Comparison of ENCODE assay signal across 8 mouse cellular contexts in the genomic region with DNA sequence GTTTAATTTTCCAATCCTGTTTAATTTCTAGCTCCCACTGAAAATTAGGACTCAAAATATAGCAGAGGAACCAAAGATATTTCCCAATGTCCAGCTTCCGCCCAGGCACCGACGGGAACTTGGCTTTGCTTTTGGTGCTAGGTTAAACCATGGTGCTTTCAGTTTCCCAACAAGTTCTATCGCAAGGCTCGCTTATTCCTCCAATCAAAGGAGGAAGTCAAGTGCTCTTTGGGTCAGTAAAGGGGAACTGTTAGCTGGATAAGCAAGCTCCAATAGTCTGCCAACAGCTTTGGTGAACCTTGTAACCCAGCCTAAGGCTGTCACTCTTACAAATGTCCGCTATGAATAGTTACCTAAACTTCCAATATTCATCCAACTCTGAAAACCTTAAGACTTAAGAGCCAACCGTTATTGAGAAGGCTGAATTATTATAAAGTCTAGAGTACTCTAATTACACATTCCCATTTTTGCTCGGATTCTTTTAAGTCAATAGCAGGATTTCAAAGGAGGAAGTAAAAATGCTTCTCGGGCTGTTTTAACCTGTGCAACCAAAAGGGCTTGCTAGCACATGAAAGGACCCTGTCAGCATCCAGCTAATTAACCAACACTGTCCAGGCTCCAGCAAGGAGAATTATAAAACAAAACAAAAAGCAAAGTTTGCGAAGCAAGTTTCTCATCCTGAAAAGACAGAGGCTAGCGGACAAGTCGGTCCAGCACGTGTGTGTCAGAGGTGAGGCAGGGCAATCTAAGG. TPM values are rescaled to one million over a fixed set of nuclear protein-coding genes. Genes with fewer than 3 reads are reported as not detected.
DNase-seq lines count a peak whose midpoint lies in the region; ATAC-seq and TF ChIP-seq lines count a peak whose summit lies in the region.

No protein-coding gene starts in this region.

- peaks cover 17% of the 10 kb centered on the region for H3K4me1 ChIP-seq in thymus, adult 2 months (replicated peaks; ENCODE audit: control insufficient read depth, insufficient read depth, low read length)
- no peaks in the 10 kb centered on the region; the same call in 1 of the 2 replicates for H3K4me1 ChIP-seq in forebrain, embryonic 11.5 days (replicated peaks; ENCODE audit: control insufficient read depth, insufficient read depth, low read length)
- peaks cover 17% of the 10 kb centered on the region for H3K4me1 ChIP-seq in hindbrain, embryonic 16.5 days (ENCODE audit: control insufficient read depth, insufficient read depth, low read depth, low read length)
- peaks cover 10% of the 10 kb centered on the region for H3K4me1 ChIP-seq in stomach, embryonic 16.5 days (ENCODE audit: control insufficient read depth, insufficient read depth, low read length)

- DNase-seq in thymus, adult 2 months, result no peak
- DNase-seq in thymus, postnatal 10 days (ENCODE audit: low spot score in 2 of 2), result no peak
- no peak for DNase-seq in forebrain, embryonic 11.5 days (ENCODE audit: low spot score)
- peak; percentile 48 for DNase-seq in lung, postnatal 14 days
- no peak for DNase-seq in ovary, postnatal 14 days (ENCODE audit: low spot score)
- DNase-seq in right cerebral cortex, postnatal 10 days (ENCODE audit: low spot score in 2 of 2), result no peak

- 6% methylated on average over 13 of the region's 13 CpGs for WGBS in thymus, adult 2 months
- WGBS in forebrain, embryonic 11.5 days, result 39% methylated on average over 13 of the region's 13 CpGs
- WGBS in hindbrain, embryonic 16.5 days, result 40% methylated on average over 13 of the region's 13 CpGs
- 27% methylated on average over 13 of the region's 13 CpGs for whole genome bisulfite sequencing in stomach, embryonic 16.5 days

- no peak for ATAC-seq in forebrain, embryonic 11.5 days (replicated peaks; ENCODE audit: low FRiP score)
- no peak for ATAC-seq in hindbrain, embryonic 16.5 days
- ATAC-seq in stomach, embryonic 16.5 days (ENCODE audit: insufficient read depth, low FRiP score), result peak; percentile 45; the same call in 1 of the 2 replicates

- no peak for TF ChIP-seq POLR2A in thymus, adult 2 months (IDR thresholded peaks at IDR 0.05; ENCODE audit: control insufficient read depth, extremely low read depth, insufficient read depth, low read length, poor library complexity)

- no peaks in the 10 kb centered on the region for H3K9me3 ChIP-seq in forebrain, embryonic 11.5 days (ENCODE audit: control insufficient read depth, low read length)
- H3K9me3 ChIP-seq in hindbrain, embryonic 16.5 days (ENCODE audit: control insufficient read depth, low read length), result no peaks in the 10 kb centered on the region
- H3K9me3 ChIP-seq in stomach, embryonic 16.5 days (replicated peaks; ENCODE audit: control insufficient read depth, low read length), result no peaks in the 10 kb centered on the region

- peak overlapping the region; percentile 82 for H3K4me3 ChIP-seq in thymus, adult 2 months (ENCODE audit: control insufficient read depth, insufficient read depth, low read length)
- H3K4me3 ChIP-seq in forebrain, embryonic 11.5 days (ENCODE audit: low read depth, low read length), result peak overlapping the region; percentile 82
- peak overlapping the region; percentile 92 for H3K4me3 ChIP-seq in hindbrain, embryonic 16.5 days (ENCODE audit: low read length)
- peak overlapping the region; percentile 95 for H3K4me3 ChIP-seq in stomach, embryonic 16.5 days (replicated peaks; ENCODE audit: low read length)

- peak overlapping the region; percentile 95 for H3K9ac ChIP-seq in forebrain, embryonic 11.5 days (ENCODE audit: low read length)
- H3K9ac ChIP-seq in hindbrain, embryonic 16.5 days (ENCODE audit: low read depth, low read length), result peak overlapping the region; percentile 98
- H3K9ac ChIP-seq in stomach, embryonic 16.5 days (ENCODE audit: low read length), result peak overlapping the region; percentile 98

- no peak for TF ChIP-seq CTCF in thymus, adult 2 months (IDR thresholded peaks at IDR 0.05; ENCODE audit: borderline replicate concordance, control insufficient read depth, extremely low read depth, insufficient read depth, low read length, poor library complexity)

- no peaks in the 10 kb centered on the region for H3K27me3 ChIP-seq in thymus, adult 2 months (ENCODE audit: control insufficient read depth, insufficient read depth, low read length)
- H3K27me3 ChIP-seq in forebrain, embryonic 11.5 days (ENCODE audit: control insufficient read depth, insufficient read depth, low read length), result no peaks in the 10 kb centered on the region
- H3K27me3 ChIP-seq in hindbrain, embryonic 16.5 days (replicated peaks; ENCODE audit: control insufficient read depth, insufficient read depth, low read length), result no peaks in the 10 kb centered on the region
- H3K27me3 ChIP-seq in stomach, embryonic 16.5 days (ENCODE audit: control insufficient read depth, insufficient read depth, low read length), result no peaks in the 10 kb centered on the region

- H3K4me2 ChIP-seq in forebrain, embryonic 11.5 days (ENCODE audit: low read depth, low read length, severe bottlenecking), result peak overlapping the region; percentile 85
- H3K4me2 ChIP-seq in hindbrain, embryonic 16.5 days (ENCODE audit: low read length), result peak overlapping the region; percentile 89
- H3K4me2 ChIP-seq in stomach, embryonic 16.5 days (ENCODE audit: low read depth, low read length), result peak overlapping the region; percentile 67

- no peak overlapping the region for H3K27ac ChIP-seq in thymus, adult 2 months (ENCODE audit: control insufficient read depth, insufficient read depth, low read length)
- no peak overlapping the region for H3K27ac ChIP-seq in forebrain, embryonic 11.5 days (ENCODE audit: low read depth, low read length)
- H3K27ac ChIP-seq in hindbrain, embryonic 16.5 days (ENCODE audit: low read depth, low read length), result peak overlapping the region; percentile 94
- H3K27ac ChIP-seq in stomach, embryonic 16.5 days (ENCODE audit: low read length), result peak overlapping the region; percentile 96

- no peaks in the 10 kb centered on the region; the same call in 1 of the 2 replicates for H3K36me3 ChIP-seq in thymus, adult 2 months (ENCODE audit: control insufficient read depth, insufficient read depth, low read length)
- H3K36me3 ChIP-seq in forebrain, embryonic 11.5 days (ENCODE audit: control insufficient read depth, insufficient read depth, low read length), result no peaks in the 10 kb centered on the region
- no peaks in the 10 kb centered on the region for H3K36me3 ChIP-seq in hindbrain, embryonic 16.5 days (ENCODE audit: control insufficient read depth, insufficient read depth, low read length)
- H3K36me3 ChIP-seq in stomach, embryonic 16.5 days (ENCODE audit: control insufficient read depth, insufficient read depth, low read length), result peaks cover 4% of the 10 kb centered on the region; the same call in 1 of the 2 replicates

RNA-seq across cellular contexts. Expression of a gene that starts 1.2 kb away (rescaled TPM):
- 32.0 and 37.2 TPM in 2 replicates for polyA plus RNA-seq in thymus, adult 2 months (2012; rRNA removed)
- polyA plus RNA-seq in forebrain, embryonic 11.5 days (2014; fragmentation: Nextera tagmentation; extraction: Ambion mirVana), result 96.0 and 100 TPM in 2 replicates
- 94.1 and 105 TPM in 2 replicates for polyA plus RNA-seq in hindbrain, embryonic 16.5 days (2015; fragmentation: Nextera tagmentation; extraction: Ambion mirVana)
- polyA plus RNA-seq in stomach, embryonic 16.5 days (2015; fragmentation: Nextera tagmentation; extraction: Ambion mirVana), result 129 and 131 TPM in 2 replicates

RNA-seq across cellular contexts. Expression of a gene that starts 24.3 kb away (rescaled TPM):
- polyA plus RNA-seq in thymus, adult 2 months (2012; rRNA removed), result 4.2 and 4.6 TPM in 2 replicates
- polyA plus RNA-seq in forebrain, embryonic 11.5 days (2014; fragmentation: Nextera tagmentation; extraction: Ambion mirVana), result 0.83 and 0.97 TPM in 2 replicates
- polyA plus RNA-seq in hindbrain, embryonic 16.5 days (2015; fragmentation: Nextera tagmentation; extraction: Ambion mirVana), result 0.28 and 0.29 TPM in 2 replicates
- polyA plus RNA-seq in stomach, embryonic 16.5 days (2015; fragmentation: Nextera tagmentation; extraction: Ambion mirVana), result 161 and 211 TPM in 2 replicates

RNA-seq across cellular contexts. Expression of a gene that starts 30.9 kb away (rescaled TPM):
- polyA plus RNA-seq in thymus, adult 2 months (2012; rRNA removed), result 44.8 and 50.3 TPM in 2 replicates
- polyA plus RNA-seq in forebrain, embryonic 11.5 days (2014; fragmentation: Nextera tagmentation; extraction: Ambion mirVana), result 165 and 167 TPM in 2 replicates
- polyA plus RNA-seq in hindbrain, embryonic 16.5 days (2015; fragmentation: Nextera tagmentation; extraction: Ambion mirVana), result 166 and 193 TPM in 2 replicates
- 194 and 219 TPM in 2 replicates for polyA plus RNA-seq in stomach, embryonic 16.5 days (2015; fragmentation: Nextera tagmentation; extraction: Ambion mirVana)

RNA-seq across cellular contexts. Expression of a gene that starts 41.9 kb away (rescaled TPM):
- polyA plus RNA-seq in thymus, adult 2 months (2012; rRNA removed), result 2.4 and 3.4 TPM in 2 replicates
- polyA plus RNA-seq in forebrain, embryonic 11.5 days (2014; fragmentation: Nextera tagmentation; extraction: Ambion mirVana), result 0.67 and 0.68 TPM in 2 replicates
- 0.28 and 0.46 TPM in 2 replicates for polyA plus RNA-seq in hindbrain, embryonic 16.5 days (2015; fragmentation: Nextera tagmentation; extraction: Ambion mirVana)
- 17.5 and 20.2 TPM in 2 replicates for polyA plus RNA-seq in stomach, embryonic 16.5 days (2015; fragmentation: Nextera tagmentation; extraction: Ambion mirVana)

Comparison
In these comparisons a context has a peak if more than half of its experiments do, and no peak if none do; other contexts are left out.
1. H3K27ac ChIP-seq: peak in hindbrain, embryonic 16.5 days (single experiment) and stomach, embryonic 16.5 days (single experiment); none in thymus, adult 2 months (single experiment) and forebrain, embryonic 11.5 days (single experiment).
2. RNA of a gene that starts 24.3 kb away (polyA plus RNA-seq): 161 to 211 TPM in stomach, embryonic 16.5 days; 4.2 to 4.6 TPM in thymus, adult 2 months, 0.83 to 0.97 TPM in forebrain, embryonic 11.5 days and 0.28 to 0.29 TPM in hindbrain, embryonic 16.5 days; every median in the first group is over 10 times any median in the second.
3. Peak in every context shown above with its lines, with median percentiles within 50 percentile points of each other: H3K4me3 ChIP-seq, H3K4me2 ChIP-seq and H3K9ac ChIP-seq.